24 mouse cellular contexts compared by ENCODE assay signal in genomic region chr1:180382358-180382757, GRCm38 (mm10). TPM values are rescaled to one million over a fixed set of nuclear protein-coding genes. Genes with fewer than 3 reads are reported as not detected.
DNase-seq lines count a peak whose midpoint lies in the region; ATAC-seq and TF ChIP-seq lines count a peak whose summit lies in the region.
"Had no signal": no experiment of that assay in that cellular context is flagged by ENCODE, and none has a peak within 500 bp of the region (broad histone marks: within the 10 kb centered on the region; RNA-seq: fewer than 3 reads in every experiment).

No protein-coding gene starts in this region.

- H3K27ac ChIP-seq in heart, embryonic 13.5 days (replicated peaks) = peak overlapping the region; percentile 22; the same call in 1 of the 2 replicates
- H3K27ac ChIP-seq in testis, adult 2 months (ENCODE audit: control insufficient read depth, insufficient read depth, low read depth, low read length) = peak overlapping the region; percentile 45; the same call in 1 of the 2 replicates
- H3K27ac ChIP-seq in embryonic facial prominence, embryonic 11.5 days (replicated peaks; ENCODE audit: low read depth, low read length) = no peak overlapping the region
- H3K27ac ChIP-seq in midbrain, embryonic 14.5 days (replicated peaks; ENCODE audit: low read depth, low read length) = no peak overlapping the region
- H3K27ac ChIP-seq: forebrain, embryonic 15.5 days; kidney, postnatal 0 days; limb, embryonic 13.5 days; liver, embryonic 13.5 days; macrophage; neural tube, embryonic 13.5 days had no signal

- no peak for ATAC-seq in heart, embryonic 13.5 days (ENCODE audit: extremely low read depth, insufficient number of reproducible peaks, low FRiP score, low TSS enrichment)
- ATAC-seq in embryonic facial prominence, embryonic 11.5 days (replicated peaks; ENCODE audit: insufficient number of reproducible peaks, low FRiP score, low TSS enrichment, low read depth) = no peak
- no peak for ATAC-seq in midbrain, embryonic 14.5 days (ENCODE audit: low FRiP score, low TSS enrichment)
- ATAC-seq: activated CD4-positive, CD25-positive, alpha-beta regulatory T cell, adult 4 months; forebrain, embryonic 15.5 days; Patski had no signal

- H3K36me3 ChIP-seq in heart, embryonic 13.5 days = 0 out of 2 replicates have a peak, but pooled peaks cover 3% of the 10 kb centered on the region
- H3K36me3 ChIP-seq in testis, adult 2 months (ENCODE audit: control insufficient read depth, insufficient read depth, low read length) = no peaks in the 10 kb centered on the region
- H3K36me3 ChIP-seq in embryonic facial prominence, embryonic 11.5 days (replicated peaks; ENCODE audit: control insufficient read depth, insufficient read depth, low read depth, low read length) = no peaks in the 10 kb centered on the region
- H3K36me3 ChIP-seq in midbrain, embryonic 14.5 days (ENCODE audit: control insufficient read depth, insufficient read depth, low read length) = no peaks in the 10 kb centered on the region
- H3K36me3 ChIP-seq: forebrain, embryonic 15.5 days; liver, embryonic 13.5 days; neural tube, embryonic 13.5 days had no signal

- DNase-seq in heart, adult 8-10 months (ENCODE audit: low spot score) = no peak
- no peak for DNase-seq in testis, postnatal 14 days (ENCODE audit: low spot score)
- DNase-seq in embryonic facial prominence, embryonic 11.5 days (ENCODE audit: low spot score) = no peak
- DNase-seq in midbrain, embryonic 14.5 days = no peak
- DNase-seq in cerebellum, adult 9-10 months = no peak
- DNase-seq: adrenal gland, postnatal 14 days; cerebellum, adult 11-12 months; cerebellum, postnatal 36 days; kidney, adult 18-20 months; liver, embryonic 13.5 days; lung, embryonic 14.5 days; right cerebral cortex, adult 18-20 months; thymus, postnatal 4 days had no signal

- no peak overlapping the region for H3K4me3 ChIP-seq in heart, embryonic 13.5 days
- no peak overlapping the region; the same call in 1 of the 2 replicates for H3K4me3 ChIP-seq in testis, adult 2 months (ENCODE audit: control insufficient read depth, low read depth, low read length)
- no peak overlapping the region for H3K4me3 ChIP-seq in embryonic facial prominence, embryonic 11.5 days (ENCODE audit: low read depth, low read length)
- H3K4me3 ChIP-seq in midbrain, embryonic 14.5 days (replicated peaks; ENCODE audit: low read depth, low read length) = no peak overlapping the region
- H3K4me3 ChIP-seq: erythroblast, embryonic 14.5 days; forebrain, embryonic 15.5 days; limb, embryonic 13.5 days; liver, embryonic 13.5 days; neural tube, embryonic 13.5 days had no signal

- no peak overlapping the region for H3K4me2 ChIP-seq in heart, embryonic 13.5 days
- no peak overlapping the region for H3K4me2 ChIP-seq in embryonic facial prominence, embryonic 11.5 days (ENCODE audit: low read depth, low read length)
- no peak overlapping the region for H3K4me2 ChIP-seq in midbrain, embryonic 14.5 days (ENCODE audit: low read length)
- H3K4me2 ChIP-seq: forebrain, embryonic 15.5 days; limb, embryonic 13.5 days; liver, embryonic 13.5 days; lung, embryonic 14.5 days; midbrain, embryonic 11.5 days; neural tube, embryonic 13.5 days had no signal

- H3K9ac ChIP-seq in heart, embryonic 13.5 days = no peak overlapping the region; the same call in 1 of the 2 replicates
- H3K9ac ChIP-seq in embryonic facial prominence, embryonic 11.5 days (replicated peaks; ENCODE audit: low read length) = 0 out of 2 replicates have a peak overlapping the region, but pooled peaks have one; percentile 2
- no peak overlapping the region for H3K9ac ChIP-seq in midbrain, embryonic 14.5 days (replicated peaks; ENCODE audit: low read length)
- H3K9ac ChIP-seq: forebrain, embryonic 15.5 days; limb, embryonic 13.5 days; liver, embryonic 13.5 days; lung, embryonic 14.5 days; neural tube, embryonic 13.5 days had no signal

- no peaks in the 10 kb centered on the region for H3K9me3 ChIP-seq in heart, embryonic 13.5 days
- H3K9me3 ChIP-seq in embryonic facial prominence, embryonic 11.5 days (replicated peaks; ENCODE audit: control insufficient read depth, low read length) = no peaks in the 10 kb centered on the region
- H3K9me3 ChIP-seq in midbrain, embryonic 14.5 days (ENCODE audit: control insufficient read depth, low read length) = no peaks in the 10 kb centered on the region
- H3K9me3 ChIP-seq: forebrain, embryonic 15.5 days; limb, embryonic 13.5 days; liver, embryonic 13.5 days; neural tube, embryonic 13.5 days had no signal

- 39% methylated on average over 8 of the region's 8 CpGs for WGBS in heart, embryonic 13.5 days
- WGBS in embryonic facial prominence, embryonic 11.5 days = 35% methylated on average over 8 of the region's 8 CpGs
- WGBS in midbrain, embryonic 14.5 days = 30% methylated on average over 8 of the region's 8 CpGs

- no peak for TF ChIP-seq CTCF in testis, adult 2 months (IDR thresholded peaks at IDR 0.05; ENCODE audit: control insufficient read depth, insufficient read depth, insufficient replicate concordance, low read depth, low read length)

- TF ChIP-seq POLR2A in testis, adult 2 months (IDR thresholded peaks at IDR 0.05; ENCODE audit: control insufficient read depth, low read depth, low read length) = no peak

- H3K4me1 ChIP-seq in heart, embryonic 13.5 days = peaks cover 49% of the 10 kb centered on the region
- H3K4me1 ChIP-seq in testis, adult 2 months (ENCODE audit: control insufficient read depth, insufficient read depth, low read length) = peaks cover 7% of the 10 kb centered on the region
- H3K4me1 ChIP-seq in embryonic facial prominence, embryonic 11.5 days (ENCODE audit: control insufficient read depth, insufficient read depth, low read length) = no peaks in the 10 kb centered on the region
- H3K4me1 ChIP-seq in midbrain, embryonic 14.5 days (ENCODE audit: control insufficient read depth, insufficient read depth, low read length) = 0 out of 2 replicates have a peak, but pooled peaks cover 4% of the 10 kb centered on the region

- no peaks in the 10 kb centered on the region for H3K27me3 ChIP-seq in heart, embryonic 13.5 days (replicated peaks)
- H3K27me3 ChIP-seq in testis, adult 2 months (ENCODE audit: control insufficient read depth, insufficient read depth, low read length) = no peaks in the 10 kb centered on the region
- no peaks in the 10 kb centered on the region for H3K27me3 ChIP-seq in embryonic facial prominence, embryonic 11.5 days (ENCODE audit: control insufficient read depth, insufficient read depth, low read length)
- H3K27me3 ChIP-seq in midbrain, embryonic 14.5 days (ENCODE audit: control insufficient read depth, insufficient read depth, low read length) = no peaks in the 10 kb centered on the region
- H3K27me3 ChIP-seq: forebrain, embryonic 15.5 days; limb, embryonic 13.5 days; liver, embryonic 13.5 days; neural tube, embryonic 13.5 days; Patski had no signal

RNA-seq across cellular contexts. Expression of gene Itpkb, which starts 52.1 kb away (rescaled TPM):
- polyA plus RNA-seq in heart, embryonic 13.5 days (2015; fragmentation: Nextera tagmentation; extraction: Ambion mirVana) = 5.0 and 5.1 TPM in 2 replicates
- total RNA-seq in heart, adult 8-10 months (2022) = 10 to 100 TPM; 40.9 to 59.4 (median 57.3) TPM
- polyA plus RNA-seq in testis, adult 2 months (2012; rRNA removed) = 9.9 TPM in 2 replicates
- 3.4 and 3.8 TPM in 2 replicates for polyA plus RNA-seq in embryonic facial prominence, embryonic 11.5 days (2014; fragmentation: Nextera tagmentation; extraction: Ambion mirVana)
- 1.8 and 1.9 TPM in 2 replicates for polyA plus RNA-seq in midbrain, embryonic 14.5 days (2014; fragmentation: Nextera tagmentation; extraction: Ambion mirVana)

Comparison
In these comparisons a context has a peak if more than half of its experiments do, and no peak if none do; other contexts are left out.
1. H3K27ac ChIP-seq: peak in heart, embryonic 13.5 days (single experiment) and testis, adult 2 months (single experiment); none in embryonic facial prominence, embryonic 11.5 days (single experiment) and midbrain, embryonic 14.5 days (single experiment).